Comparison of ENCODE assay signal across 9 mouse cellular contexts in the genomic region with DNA sequence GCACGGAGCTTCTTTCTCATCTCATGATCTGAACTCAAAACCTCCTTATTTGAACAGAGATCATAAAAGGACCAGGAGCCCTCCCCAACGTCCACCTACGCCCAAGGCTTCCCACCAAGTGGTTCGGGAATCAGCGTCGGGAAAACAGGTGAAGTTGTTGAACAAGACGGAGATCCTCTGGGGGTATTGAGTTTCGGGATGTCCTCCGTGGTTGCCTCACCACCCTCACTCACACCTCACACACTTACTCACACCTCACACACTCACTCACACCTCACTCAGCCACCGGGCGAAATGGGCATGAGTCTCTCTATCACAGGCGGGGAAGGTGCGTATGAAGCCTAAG. TPM values are rescaled to one million over a fixed set of nuclear protein-coding genes. Genes with fewer than 3 reads are reported as not detected.
DNase-seq lines count a peak whose midpoint lies in the region; ATAC-seq and TF ChIP-seq lines count a peak whose summit lies in the region.
"Had no signal": no experiment of that assay in that cellular context is flagged by ENCODE, and none has a peak within 500 bp of the region (broad histone marks: within the 10 kb centered on the region; RNA-seq: fewer than 3 reads in every experiment).

No protein-coding gene starts in this region.

- WGBS in embryonic facial prominence, embryonic 13.5 days = under 1% methylated on average over 13 of the region's 13 CpGs
- 3% methylated on average over 13 of the region's 13 CpGs for WGBS in intestine, embryonic 16.5 days
- WGBS in neural tube, embryonic 14.5 days = 2% methylated on average over 13 of the region's 13 CpGs

- no peak overlapping the region for H3K9ac ChIP-seq in embryonic facial prominence, embryonic 13.5 days
- H3K9ac ChIP-seq in intestine, embryonic 16.5 days (ENCODE audit: low read depth, low read length) = no peak overlapping the region
- H3K9ac ChIP-seq in neural tube, embryonic 14.5 days (replicated peaks; ENCODE audit: low read depth, low read length) = no peak overlapping the region

- no peaks in the 10 kb centered on the region for H3K36me3 ChIP-seq in embryonic facial prominence, embryonic 13.5 days
- H3K36me3 ChIP-seq in intestine, embryonic 16.5 days (ENCODE audit: control insufficient read depth, insufficient read depth, low read length) = no peaks in the 10 kb centered on the region
- H3K36me3 ChIP-seq in neural tube, embryonic 14.5 days (ENCODE audit: control insufficient read depth, insufficient read depth, low read length) = no peaks in the 10 kb centered on the region

- H3K9me3 ChIP-seq in embryonic facial prominence, embryonic 13.5 days = no peaks in the 10 kb centered on the region
- H3K9me3 ChIP-seq in intestine, embryonic 16.5 days (ENCODE audit: control insufficient read depth, low read length) = no peaks in the 10 kb centered on the region
- H3K9me3 ChIP-seq in neural tube, embryonic 14.5 days (ENCODE audit: control insufficient read depth, low read length) = no peaks in the 10 kb centered on the region

- intact Hi-C loops in left cerebral cortex, adult 2 months (cut with DNase I) = no loop called here
- intact Hi-C loops in left cerebral cortex, postnatal 10 days (cut with DNase I) = no loop called here

- DNase-seq in left cerebral cortex, adult 2 months (ENCODE audit: extremely low spot score in 1 of 2, low spot score in 2 of 2) = no peak
- no peak for DNase-seq in left cerebral cortex, postnatal 10 days (ENCODE audit: extremely low spot score in 1 of 2, low spot score in 2 of 2)
- no peak for DNase-seq in ovary, postnatal 10 days (ENCODE audit: low spot score)
- no peak for DNase-seq in frontal cortex, postnatal 25 days (ENCODE audit: low spot score in 2 of 2)
- DNase-seq in embryo, embryonic 10.5 days (ENCODE audit: low spot score) = no peak
- DNase-seq: kidney, adult 11 months had no signal

- no peak overlapping the region for H3K27ac ChIP-seq in left cerebral cortex, adult 2 months
- H3K27ac ChIP-seq in embryonic facial prominence, embryonic 13.5 days = no peak overlapping the region
- H3K27ac ChIP-seq in intestine, embryonic 16.5 days (ENCODE audit: low read length) = no peak overlapping the region
- H3K27ac ChIP-seq in neural tube, embryonic 14.5 days (ENCODE audit: low read depth, low read length) = no peak overlapping the region

- no peak for TF ChIP-seq CTCF in left cerebral cortex, adult 2 months (IDR thresholded peaks at IDR 0.05)

- H3K4me1 ChIP-seq in embryonic facial prominence, embryonic 13.5 days = peaks cover 8% of the 10 kb centered on the region
- no peaks in the 10 kb centered on the region for H3K4me1 ChIP-seq in intestine, embryonic 16.5 days (ENCODE audit: control insufficient read depth, insufficient read depth, low read length)
- H3K4me1 ChIP-seq in neural tube, embryonic 14.5 days (ENCODE audit: control insufficient read depth, insufficient read depth, low read length) = no peaks in the 10 kb centered on the region

- peak overlapping the region; percentile 47 for H3K4me2 ChIP-seq in embryonic facial prominence, embryonic 13.5 days
- peak overlapping the region; percentile 55 for H3K4me2 ChIP-seq in intestine, embryonic 16.5 days (ENCODE audit: low read depth, low read length)
- H3K4me2 ChIP-seq in neural tube, embryonic 14.5 days (ENCODE audit: low read depth, low read length) = no peak overlapping the region

- H3K27me3 ChIP-seq in embryonic facial prominence, embryonic 13.5 days = peaks cover 81% of the 10 kb centered on the region
- peaks cover 46% of the 10 kb centered on the region for H3K27me3 ChIP-seq in intestine, embryonic 16.5 days (replicated peaks; ENCODE audit: control insufficient read depth, insufficient read depth, low read length)
- H3K27me3 ChIP-seq in neural tube, embryonic 14.5 days (ENCODE audit: control insufficient read depth, insufficient read depth, low read length) = peaks cover 72% of the 10 kb centered on the region

- no peak for ATAC-seq in embryonic facial prominence, embryonic 13.5 days (ENCODE audit: insufficient number of reproducible peaks, insufficient read depth, low FRiP score, low TSS enrichment, low read depth)
- no peak for ATAC-seq in intestine, embryonic 16.5 days
- no peak for ATAC-seq in neural tube, embryonic 14.5 days (ENCODE audit: low read depth)

- peak overlapping the region; percentile 21 for H3K4me3 ChIP-seq in left cerebral cortex, adult 2 months
- H3K4me3 ChIP-seq in embryonic facial prominence, embryonic 13.5 days = peak overlapping the region; percentile 24
- peak overlapping the region; percentile 41 for H3K4me3 ChIP-seq in intestine, embryonic 16.5 days (ENCODE audit: low read length)
- H3K4me3 ChIP-seq in neural tube, embryonic 14.5 days (ENCODE audit: low read depth, low read length) = peak overlapping the region; percentile 3; the same call in 1 of the 2 replicates

RNA-seq across cellular contexts. Expression of gene Prss16, which starts 12.7 kb away (rescaled TPM):
- 1 to 10 TPM in 1 of 2 experiments, under 1 TPM in 1; 0.57 to 1.1 TPM for total RNA-seq in left cerebral cortex, adult 2 months (2021)
- under 1 TPM in 1 of 2 experiments, not detected in 1; 0.55 TPM for total RNA-seq in left cerebral cortex, postnatal 10 days (2021)
- 0.59 and 1.2 TPM in 2 replicates for polyA plus RNA-seq in embryonic facial prominence, embryonic 13.5 days (2015; fragmentation: Nextera tagmentation; extraction: Ambion mirVana)
- 1.4 and 2.0 TPM in 2 replicates for polyA plus RNA-seq in intestine, embryonic 16.5 days (2015; fragmentation: Nextera tagmentation; extraction: Ambion mirVana)
- polyA plus RNA-seq in neural tube, embryonic 14.5 days (2014; fragmentation: Nextera tagmentation; extraction: Ambion mirVana) = not detected in 2 replicates

RNA-seq across cellular contexts. Expression of gene Pom121l2, which starts 15.8 kb away (rescaled TPM):
- not detected for total RNA-seq in left cerebral cortex, adult 2 months (2021)
- not detected for total RNA-seq in left cerebral cortex, postnatal 10 days (2021)
- polyA plus RNA-seq in embryonic facial prominence, embryonic 13.5 days (2015; fragmentation: Nextera tagmentation; extraction: Ambion mirVana) = 0.31 TPM in 1 of 2 replicates, not detected in the other
- 0.10 TPM in 1 of 2 replicates, not detected in the other for polyA plus RNA-seq in intestine, embryonic 16.5 days (2015; fragmentation: Nextera tagmentation; extraction: Ambion mirVana)
- polyA plus RNA-seq in neural tube, embryonic 14.5 days (2014; fragmentation: Nextera tagmentation; extraction: Ambion mirVana) = not detected in 2 replicates

RNA-seq across cellular contexts. Expression of gene Hist1h2ah, which starts 38.6 kb away (rescaled TPM):
- total RNA-seq in left cerebral cortex, adult 2 months (2021) = 10 to 100 TPM; 18.8 to 25.6 TPM
- 10 to 100 TPM; 37.9 to 54.9 TPM for total RNA-seq in left cerebral cortex, postnatal 10 days (2021)
- polyA plus RNA-seq in embryonic facial prominence, embryonic 13.5 days (2015; fragmentation: Nextera tagmentation; extraction: Ambion mirVana) = 5.2 and 5.4 TPM in 2 replicates
- polyA plus RNA-seq in intestine, embryonic 16.5 days (2015; fragmentation: Nextera tagmentation; extraction: Ambion mirVana) = 4.6 and 5.1 TPM in 2 replicates
- polyA plus RNA-seq in neural tube, embryonic 14.5 days (2014; fragmentation: Nextera tagmentation; extraction: Ambion mirVana) = not detected in 2 replicates

RNA-seq across cellular contexts. Expression of gene Hist1h2bk, which starts 38.9 kb away (rescaled TPM):
- 10 to 100 TPM; 12.2 to 13.5 TPM for total RNA-seq in left cerebral cortex, adult 2 months (2021)
- 10 to 100 TPM; 38.0 to 50.2 TPM for total RNA-seq in left cerebral cortex, postnatal 10 days (2021)
- 9.5 and 15.3 TPM in 2 replicates for polyA plus RNA-seq in embryonic facial prominence, embryonic 13.5 days (2015; fragmentation: Nextera tagmentation; extraction: Ambion mirVana)
- polyA plus RNA-seq in intestine, embryonic 16.5 days (2015; fragmentation: Nextera tagmentation; extraction: Ambion mirVana) = 1.8 and 2.9 TPM in 2 replicates
- 0.98 TPM in 1 of 2 replicates, not detected in the other for polyA plus RNA-seq in neural tube, embryonic 14.5 days (2014; fragmentation: Nextera tagmentation; extraction: Ambion mirVana)

RNA-seq across cellular contexts. Expression of gene Hist1h4i, which starts 44.3 kb away (rescaled TPM):
- total RNA-seq in left cerebral cortex, adult 2 months (2021) = 10 to 100 TPM; 58.2 to 75.2 TPM
- total RNA-seq in left cerebral cortex, postnatal 10 days (2021) = 10 to 100 TPM; 45.9 to 47.6 TPM
- 26.0 and 31.3 TPM in 2 replicates for polyA plus RNA-seq in embryonic facial prominence, embryonic 13.5 days (2015; fragmentation: Nextera tagmentation; extraction: Ambion mirVana)
- polyA plus RNA-seq in intestine, embryonic 16.5 days (2015; fragmentation: Nextera tagmentation; extraction: Ambion mirVana) = 18.8 and 22.0 TPM in 2 replicates
- polyA plus RNA-seq in neural tube, embryonic 14.5 days (2014; fragmentation: Nextera tagmentation; extraction: Ambion mirVana) = 5.7 and 5.8 TPM in 2 replicates
